Mouse (Mus musculus) kidney, adult 2 months (tissue): ENCODE data around the gene Ifitm6. TPM values are rescaled to one million over a fixed set of nuclear protein-coding genes. Genes with fewer than 3 reads are reported as not detected.
A peak's percentile ranks its signal among the peaks of the same experiment; 100 is the strongest.

ENCODE experiments used
- DNase-seq: peaks from one replicate; pipeline ENCODE4 v3.0.0; 2021
- H3K27ac ChIP-seq: fragments of 200-500 bp; 2 replicates; pipeline ENCODE4 v1.5.1; 2012; ENCODE audit warnings: low read depth, low read length, control low read depth, inconsistent platforms; ENCODE audit not compliant: insufficient read depth
- H3K27me3 ChIP-seq: fragments of 200-500 bp; replicated peaks from 2 replicates; pipeline ENCODE4 v1.6.1; 2012; ENCODE audit warnings: mild to moderate bottlenecking, moderate library complexity, low read length, inconsistent platforms; ENCODE audit not compliant: control insufficient read depth, insufficient read depth
- H3K36me3 ChIP-seq: fragments of 200-500 bp; 2 replicates; pipeline ENCODE4 v1.6.1; 2012; ENCODE audit warnings: mild to moderate bottlenecking, moderate library complexity, low read length, inconsistent platforms; ENCODE audit not compliant: control insufficient read depth, insufficient read depth
- H3K4me1 ChIP-seq: fragments of 200-500 bp; 2 replicates; pipeline ENCODE4 v1.6.1; 2011; ENCODE audit warnings: low read length; ENCODE audit not compliant: control insufficient read depth, insufficient read depth
- H3K4me3 ChIP-seq: fragments of 200-500 bp; 2 replicates; pipeline ENCODE4 v1.5.1; 2011; ENCODE audit warnings: mild to moderate bottlenecking, low read depth, low read length, control low read depth; ENCODE audit not compliant: insufficient read depth
- CTCF ChIP-seq: fragments of 200-500 bp; conservative IDR thresholded peaks from 2 replicates; pipeline ENCODE4 v1.5.1; 2011; ENCODE audit warnings: low read depth, mild to moderate bottlenecking, control low read depth, low read length, moderate library complexity, mixed read lengths; ENCODE audit not compliant: insufficient read depth, insufficient read length
- POLR2A ChIP-seq: fragments of 200-500 bp; IDR thresholded peaks from one replicate; pipeline ENCODE4 v1.6.1; 2011; ENCODE audit warnings: low read depth, low read length, control low read depth
- WGBS: fragments of 180-500 bp; shearing (Covaris S2); methylation state at CpG from one replicate; pipeline ENCODE4 v1.1.7; 2018; 5-methylcytosine and 5-hydroxymethylcytosine counted together
- polyA plus RNA-seq: library from polyadenylated mRNA; depleted of rRNA; stranded (reverse); fragments of >200 nt; gene quantifications from 2 replicates; pipeline ENCODE4 v1.2.3, GENCODE M21; 2012

The Ifitm6 gene
- polyA plus RNA-seq, 1 experiment, result 2.3 TPM

DNA sequence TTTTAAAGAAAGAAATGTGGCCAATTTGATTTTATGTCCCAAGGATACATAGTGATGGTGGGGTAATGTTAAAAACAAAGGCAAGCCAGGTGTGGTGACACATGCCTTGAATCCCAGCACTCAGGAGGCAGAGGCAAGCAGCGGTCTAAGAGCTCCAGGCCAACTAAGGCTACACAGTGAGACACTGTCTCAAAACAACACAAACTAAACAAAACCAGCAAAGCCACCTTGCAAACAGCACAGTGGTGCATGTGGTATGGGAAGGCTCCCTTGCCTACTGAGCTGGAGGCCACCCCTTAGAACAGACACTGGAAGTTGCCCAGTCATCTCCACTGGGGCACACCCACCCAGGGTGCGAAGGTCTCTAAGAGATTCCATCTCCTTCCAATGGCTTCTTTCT is 42.2 kb upstream of the Ifitm6 start:
- no peak for DNase-seq
- 76% methylated on average over 2 of the region's 2 CpGs for whole genome bisulfite sequencing
- Histone ChIP-seq H3K36me3 (no peaks in the 10 kb centered on the region), H3K4me1 (peaks cover 9% of the 10 kb centered on the region; the same call in 1 of the 2 replicates), H3K27ac (no peak overlapping the region), H3K4me3 (no peak overlapping the region), H3K27me3 (no peaks in the 10 kb centered on the region)
- TF ChIP-seq POLR2A (no peak), CTCF (no peak)

DNA sequence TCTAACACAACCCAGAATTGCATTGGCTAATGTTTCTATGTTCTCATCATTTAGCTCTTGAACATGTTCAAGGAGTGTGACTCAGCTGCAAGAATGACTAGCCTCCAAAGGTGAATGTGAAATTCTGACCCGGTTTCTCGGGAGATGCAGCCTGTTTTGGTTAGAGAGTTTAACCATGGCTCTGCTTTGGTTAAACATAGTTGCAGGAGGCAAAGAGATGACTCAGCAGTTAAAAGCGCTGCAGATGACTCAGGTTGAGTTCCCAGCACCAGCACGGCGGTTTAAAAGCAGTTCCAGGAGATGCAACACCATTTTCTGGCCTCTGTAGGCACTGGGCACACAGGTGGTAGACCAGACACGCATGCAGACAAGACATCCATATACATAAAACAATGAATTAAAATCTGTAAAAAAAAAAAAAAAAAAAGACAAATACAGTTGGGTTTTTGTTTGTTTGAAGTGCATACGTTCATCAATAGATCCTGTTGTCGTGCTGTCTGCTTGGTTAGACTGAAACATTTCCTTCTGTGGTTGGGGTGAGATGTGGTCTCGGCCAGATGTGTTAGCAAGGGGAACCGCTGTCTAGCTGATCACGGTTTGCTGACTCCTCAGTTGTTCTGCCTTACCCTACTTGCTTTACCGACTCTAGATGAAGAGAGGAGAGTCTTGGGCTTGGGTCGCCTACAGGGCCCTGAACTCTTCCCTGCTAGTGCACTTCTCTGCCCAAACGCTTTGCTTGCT is 41.0 kb upstream of the Ifitm6 start:
- Histone ChIP-seq H3K4me3 (no peak overlapping the region), H3K27ac (no peak overlapping the region), H3K4me1 (peaks cover 4% of the 10 kb centered on the region; the same call in 1 of the 2 replicates), H3K36me3 (no peaks in the 10 kb centered on the region), H3K27me3 (no peaks in the 10 kb centered on the region)
- 90% methylated on average over 14 of the region's 14 CpGs for WGBS
- no peak for TF ChIP-seq CTCF
- TF ChIP-seq POLR2A, result no peak
- DNase-seq, result no peak

DNA sequence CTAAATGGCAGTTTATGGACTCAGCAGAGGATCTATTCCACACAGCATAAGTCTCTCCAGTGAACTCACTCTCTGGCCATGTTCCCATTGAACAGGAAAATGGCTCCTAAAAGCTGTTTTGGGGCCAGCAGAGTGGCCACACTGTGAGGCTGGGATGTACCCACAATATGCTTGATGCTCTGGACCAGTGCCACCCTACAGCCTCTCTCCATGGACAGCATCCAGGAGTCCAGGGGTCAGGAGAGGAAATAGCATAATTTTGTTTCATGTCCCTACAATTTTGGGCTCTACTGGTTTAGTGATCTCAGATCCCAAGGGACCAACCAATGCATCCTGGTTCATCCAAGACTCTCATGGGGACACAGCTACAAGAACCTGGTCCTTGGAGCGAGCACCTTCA is 39.8 kb upstream of the Ifitm6 start:
- 89% methylated on average over 1 of the region's 1 CpGs for WGBS
- Histone ChIP-seq H3K4me3 (no peak overlapping the region), H3K27ac (no peak overlapping the region), H3K4me1 (peaks cover 4% of the 10 kb centered on the region; the same call in 1 of the 2 replicates), H3K27me3 (no peaks in the 10 kb centered on the region), H3K36me3 (no peaks in the 10 kb centered on the region)
- DNase-seq, result peak; percentile 63
- TF ChIP-seq CTCF (no peak), POLR2A (no peak)

DNA sequence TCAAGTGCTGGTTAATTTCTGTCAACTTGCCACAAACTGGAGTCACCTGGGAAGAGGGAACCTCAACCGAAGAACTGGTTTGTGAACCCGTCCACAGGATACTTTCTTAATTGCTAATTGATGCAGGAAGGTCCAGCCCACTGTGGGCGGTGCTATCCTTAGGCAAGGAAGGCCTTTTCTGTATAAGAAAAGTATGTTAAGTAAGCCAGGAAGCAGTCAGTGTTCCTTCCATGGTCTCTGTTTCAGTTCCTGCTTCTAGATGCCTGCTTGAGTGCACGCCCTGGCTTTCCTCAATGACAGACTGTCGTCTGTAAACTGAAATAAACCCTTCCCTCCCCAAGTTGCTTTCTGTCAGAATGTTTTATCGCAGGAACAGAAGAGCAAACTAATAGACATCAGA is 39.3 kb upstream of the Ifitm6 start:
- 77% methylated on average over 6 of the region's 6 CpGs for WGBS
- DNase-seq, result no peak
- Histone ChIP-seq H3K4me3 (no peak overlapping the region), H3K4me1 (peaks cover 4% of the 10 kb centered on the region; the same call in 1 of the 2 replicates), H3K27ac (no peak overlapping the region), H3K36me3 (no peaks in the 10 kb centered on the region), H3K27me3 (no peaks in the 10 kb centered on the region)
- TF ChIP-seq CTCF (no peak), POLR2A (no peak)

GRCm38 (mm10) chr7:141055785-141056184 is 38.1 kb upstream of the Ifitm6 start:
- 0 out of 2 replicates have a peak, but pooled peaks have one; percentile 6 for TF ChIP-seq CTCF
- TF ChIP-seq POLR2A, result no peak
- no peaks in the 10 kb centered on the region for H3K27me3 ChIP-seq
- no peaks in the 10 kb centered on the region for H3K36me3 ChIP-seq
- 73% methylated on average over 4 of the region's 4 CpGs for WGBS
- peaks cover 7% of the 10 kb centered on the region; the same call in 1 of the 2 replicates for H3K4me1 ChIP-seq
- H3K27ac ChIP-seq, result no peak overlapping the region
- H3K4me3 ChIP-seq, result no peak overlapping the region
- DNase-seq, result no peak

GRCm38 (mm10) chr7:141052421-141052820 is 34.7 kb upstream of the Ifitm6 start:
- Histone ChIP-seq H3K4me1 (peaks cover 3% of the 10 kb centered on the region; the same call in 1 of the 2 replicates), H3K4me3 (no peak overlapping the region), H3K27me3 (no peaks in the 10 kb centered on the region), H3K36me3 (no peaks in the 10 kb centered on the region), H3K27ac (peak overlapping the region; percentile 74)
- no peak for TF ChIP-seq POLR2A
- TF ChIP-seq CTCF, result no peak
- 59% methylated on average over 2 of the region's 2 CpGs for WGBS
- peak; percentile 43 for DNase-seq

- no peak for TF ChIP-seq POLR2A
- Histone ChIP-seq H3K4me1 (peaks cover 3% of the 10 kb centered on the region; the same call in 1 of the 2 replicates), H3K27ac (peak overlapping the region; percentile 74), H3K4me3 (no peak overlapping the region), H3K36me3 (no peaks in the 10 kb centered on the region), H3K27me3 (no peaks in the 10 kb centered on the region)
- 68% methylated on average over 4 of the region's 4 CpGs for WGBS
- DNase-seq, result peak; percentile 54
Measured at GRCm38 (mm10) chr7:141052016-141052415, 34.3 kb upstream of the Ifitm6 start.
